Mouse (Mus musculus) small intestine, adult 2 months (tissue): Measurements from ENCODE around the gene Golga1. TPM values are rescaled to one million over a fixed set of nuclear protein-coding genes. Genes with fewer than 3 reads are reported as not detected.
A peak's percentile ranks its signal among the peaks of the same experiment; 100 is the strongest.

ENCODE experiments used
- H3K27ac ChIP-seq: fragments of 200-500 bp; 2 replicates; pipeline ENCODE4 v1.5.1; 2012; ENCODE audit warnings: low read depth, low read length, control low read depth, inconsistent platforms; ENCODE audit not compliant: insufficient read depth
- H3K27me3 ChIP-seq: fragments of 200-500 bp; 2 replicates; pipeline ENCODE4 v1.6.1; 2012; ENCODE audit warnings: mild to moderate bottlenecking, moderate library complexity, low read length, inconsistent platforms; ENCODE audit not compliant: control insufficient read depth, insufficient read depth
- H3K36me3 ChIP-seq: fragments of 200-500 bp; 2 replicates; pipeline ENCODE4 v1.6.1; 2012; ENCODE audit warnings: mild to moderate bottlenecking, low read length, control low read depth, inconsistent platforms; ENCODE audit not compliant: control insufficient read depth, insufficient read depth
- H3K4me1 ChIP-seq: fragments of 200-500 bp; 2 replicates; pipeline ENCODE4 v1.6.1; 2012; ENCODE audit warnings: low read length, inconsistent platforms, mixed read lengths; ENCODE audit not compliant: control insufficient read depth, insufficient read depth, insufficient read length
- H3K4me3 ChIP-seq: fragments of 200-500 bp; 2 replicates; pipeline ENCODE4 v1.5.1; 2012; ENCODE audit warnings: low read depth, mild to moderate bottlenecking, control low read depth, inconsistent platforms, low read length, moderate library complexity
- CTCF ChIP-seq: fragments of 200-500 bp; IDR thresholded peaks from 2 replicates; pipeline ENCODE4 v1.5.1; 2012; ENCODE audit warnings: low read depth, mild to moderate bottlenecking, control low read depth, inconsistent platforms, low read length, moderate library complexity, mixed read lengths; ENCODE audit not compliant: insufficient replicate concordance, insufficient read length; ENCODE audit errors: extremely low read depth
- POLR2A ChIP-seq: fragments of 200-500 bp; IDR thresholded peaks from 2 replicates; pipeline ENCODE4 v1.6.1; 2012; ENCODE audit warnings: low read depth, mild to moderate bottlenecking, control low read depth, inconsistent platforms, low read length, moderate library complexity
- WGBS: fragments of 180-500 bp; shearing (Covaris S2); methylation state at CpG from one replicate; pipeline ENCODE4 v1.1.7; 2018; 5-methylcytosine and 5-hydroxymethylcytosine counted together
- polyA plus RNA-seq: library from polyadenylated mRNA; depleted of rRNA; stranded (reverse); fragments of >200 nt; gene quantifications from 2 replicates; pipeline ENCODE4 v1.2.3, GENCODE M21; 2012

Golga1 gene
- polyA plus RNA-seq, 1 experiment, result 10.4 TPM

DNA sequence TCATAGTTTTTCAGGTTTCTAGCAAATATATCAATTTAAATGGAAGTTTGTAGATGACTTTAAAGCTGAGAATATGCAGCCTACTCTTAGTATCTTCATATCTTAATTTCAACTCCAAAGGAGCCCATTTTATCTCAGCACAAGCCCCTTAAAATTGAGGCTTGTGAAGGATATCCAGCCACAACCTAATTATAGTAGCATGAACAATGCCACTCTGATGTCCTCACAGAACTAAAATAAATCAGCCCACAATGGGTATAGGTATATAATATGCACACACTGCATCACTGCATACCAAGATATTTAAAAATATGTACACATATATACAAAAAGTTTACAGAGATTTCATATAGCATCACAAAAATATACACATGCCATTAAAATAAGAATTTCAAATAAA is 5.3 kb upstream of the Golga1 start:
- no peaks in the 10 kb centered on the region for H3K4me1 ChIP-seq
- no peak overlapping the region for H3K4me3 ChIP-seq
- H3K36me3 ChIP-seq, result no peaks in the 10 kb centered on the region
- H3K27me3 ChIP-seq, result no peaks in the 10 kb centered on the region
- H3K27ac ChIP-seq, result no peak overlapping the region
- TF ChIP-seq POLR2A (no peak), CTCF (no peak)

DNA sequence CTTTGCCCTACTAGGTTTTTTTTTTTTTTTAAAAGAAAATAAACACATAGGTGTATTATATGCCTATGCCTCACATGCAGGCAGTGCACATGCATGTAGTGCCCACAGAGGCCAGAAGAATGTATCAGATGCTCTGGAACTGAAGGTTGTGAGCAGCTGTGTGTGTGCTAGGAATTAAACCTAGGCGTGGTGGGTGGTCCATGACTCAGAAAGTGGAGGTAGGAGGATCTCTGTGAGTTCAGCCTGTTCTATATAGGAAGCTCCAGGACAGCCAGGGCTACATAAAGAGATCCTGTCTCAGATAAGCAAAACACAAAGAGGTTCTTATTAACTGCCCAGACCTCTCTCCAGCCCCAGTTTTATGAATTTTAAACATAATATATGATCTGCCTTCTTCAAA is 3.8 kb upstream of the Golga1 start:
- H3K27ac ChIP-seq, result no peak overlapping the region
- WGBS, result 71% methylated on average over 1 of the region's 1 CpGs
- TF ChIP-seq CTCF, result no peak
- TF ChIP-seq POLR2A, result no peak

DNA sequence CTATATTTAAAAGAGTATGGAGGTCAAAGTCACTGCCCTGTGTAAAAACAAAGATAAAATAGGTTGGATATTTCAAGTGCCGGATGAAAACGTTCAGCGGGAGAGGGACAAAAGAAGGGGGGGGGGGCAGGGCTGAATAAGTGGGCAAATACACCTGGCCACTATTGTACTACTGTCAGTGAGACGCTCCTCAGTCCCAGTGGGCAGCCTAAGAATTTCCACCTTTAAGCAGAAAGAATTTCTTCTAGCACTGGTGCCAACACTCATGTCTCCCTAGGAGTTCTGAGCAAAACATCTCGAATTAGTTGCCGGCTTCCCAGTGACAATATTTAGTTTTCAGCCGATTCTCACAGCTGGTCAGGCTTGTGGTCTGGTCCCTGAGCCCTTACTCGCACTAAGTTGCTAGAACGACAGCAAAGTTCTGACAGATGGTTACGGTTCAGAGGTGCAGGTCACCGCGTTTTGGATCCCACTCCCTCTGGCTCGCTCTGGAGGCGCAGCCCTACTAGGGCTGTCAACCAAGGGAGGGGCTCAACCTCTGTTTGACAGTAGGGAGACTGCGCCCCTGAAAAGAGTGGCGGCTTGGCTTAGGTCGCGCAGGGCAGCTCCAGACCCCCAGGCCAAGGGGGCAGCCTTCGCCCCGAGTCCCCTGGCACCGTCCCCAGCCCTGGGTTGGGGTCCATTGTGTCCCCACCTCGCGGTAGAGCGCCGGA is 498 bp downstream of the Golga1 start:
- TF ChIP-seq POLR2A (no peak), CTCF (no peak)
- Histone ChIP-seq H3K27me3 (no peaks in the 10 kb centered on the region), H3K27ac (peak overlapping the region; percentile 83), H3K4me3 (peak overlapping the region; percentile 69), H3K4me1 (no peaks in the 10 kb centered on the region), H3K36me3 (peaks cover 20% of the 10 kb centered on the region)
- WGBS, result under 1% methylated on average over 25 of the region's 25 CpGs

More for the DNA sequence above, 3.8 kb upstream of the Golga1 start:
- Histone ChIP-seq H3K4me1 (no peaks in the 10 kb centered on the region), H3K36me3 (no peaks in the 10 kb centered on the region), H3K27me3 (no peaks in the 10 kb centered on the region), H3K4me3 (no peak overlapping the region)

DNA sequence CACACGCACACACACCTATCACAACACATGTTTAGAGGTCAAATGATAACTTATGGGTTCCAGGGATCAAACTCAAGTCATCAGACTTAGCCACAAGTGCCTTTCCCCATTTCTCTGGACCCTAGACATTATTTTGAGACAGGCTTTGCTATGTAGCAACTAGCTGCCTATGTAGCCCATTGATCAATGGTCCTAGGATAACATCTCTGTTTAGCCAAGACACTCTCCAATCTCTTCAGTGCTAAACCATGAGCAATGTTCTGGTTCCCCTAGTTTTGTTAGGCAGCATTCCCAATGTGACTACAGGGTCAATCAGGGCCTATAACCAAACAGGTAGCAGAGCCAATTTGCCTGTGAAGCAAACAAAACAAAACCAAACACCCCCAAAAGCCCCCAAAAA is 16.8 kb downstream of the Golga1 start:
- H3K4me3 ChIP-seq, result no peak overlapping the region
- TF ChIP-seq CTCF, result no peak
- TF ChIP-seq POLR2A, result no peak
- H3K36me3 ChIP-seq, result peaks cover 62% of the 10 kb centered on the region
- H3K4me1 ChIP-seq, result no peaks in the 10 kb centered on the region
- H3K27me3 ChIP-seq, result no peaks in the 10 kb centered on the region
- no peak overlapping the region for H3K27ac ChIP-seq
- WGBS, result 96% methylated on average over 1 of the region's 1 CpGs

DNA sequence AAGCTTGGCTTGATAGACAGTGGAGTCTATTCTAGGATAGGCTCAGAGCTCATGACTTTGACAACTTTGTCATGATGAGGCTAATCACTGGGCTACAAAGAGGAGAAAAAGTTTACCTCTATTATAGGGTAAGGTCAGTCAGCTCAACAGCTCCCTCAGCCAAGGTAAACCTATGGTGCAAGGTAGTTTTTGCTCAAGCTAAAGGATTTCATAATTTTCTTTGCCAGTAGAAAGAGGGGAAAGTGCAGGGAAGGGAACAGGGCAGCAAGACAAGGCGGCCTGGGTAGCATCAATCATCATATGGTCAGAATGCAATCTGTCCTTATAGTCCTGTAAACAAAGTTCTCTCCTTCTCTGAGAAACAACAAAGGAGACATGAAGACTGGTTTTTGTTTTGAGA is 25.1 kb downstream of the Golga1 start:
- Histone ChIP-seq H3K36me3 (peaks cover 57% of the 10 kb centered on the region), H3K4me3 (no peak overlapping the region), H3K27me3 (no peaks in the 10 kb centered on the region), H3K4me1 (no peaks in the 10 kb centered on the region), H3K27ac (no peak overlapping the region)
- 95% methylated on average over 1 of the region's 1 CpGs for WGBS
- TF ChIP-seq POLR2A (no peak), CTCF (no peak)

DNA sequence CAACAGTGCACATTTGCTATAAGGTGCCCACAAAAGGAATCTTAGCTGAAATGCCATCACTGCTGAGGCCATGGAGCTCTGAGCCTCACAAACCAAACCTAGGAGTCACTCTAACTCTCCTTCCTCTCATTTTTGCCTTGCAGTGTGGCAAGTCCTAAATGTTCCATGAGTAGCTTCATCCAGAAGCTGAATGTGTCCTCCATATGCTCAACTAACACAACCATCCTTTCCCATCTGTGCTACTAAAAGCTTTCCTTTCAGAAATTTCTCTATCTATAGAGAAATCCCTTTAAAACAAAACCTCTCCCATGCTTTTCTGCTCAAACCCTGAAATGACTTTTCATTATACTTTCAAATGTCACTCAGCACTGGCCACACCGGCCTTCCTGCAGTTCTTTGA is 33.7 kb downstream of the Golga1 start:
- no peak for TF ChIP-seq CTCF
- TF ChIP-seq POLR2A, result no peak
- peaks cover 63% of the 10 kb centered on the region for H3K36me3 ChIP-seq
- no peaks in the 10 kb centered on the region for H3K27me3 ChIP-seq
- H3K27ac ChIP-seq, result no peak overlapping the region
- 100% methylated on average over 1 of the region's 1 CpGs for WGBS
- H3K4me1 ChIP-seq, result no peaks in the 10 kb centered on the region
- no peak overlapping the region for H3K4me3 ChIP-seq

DNA sequence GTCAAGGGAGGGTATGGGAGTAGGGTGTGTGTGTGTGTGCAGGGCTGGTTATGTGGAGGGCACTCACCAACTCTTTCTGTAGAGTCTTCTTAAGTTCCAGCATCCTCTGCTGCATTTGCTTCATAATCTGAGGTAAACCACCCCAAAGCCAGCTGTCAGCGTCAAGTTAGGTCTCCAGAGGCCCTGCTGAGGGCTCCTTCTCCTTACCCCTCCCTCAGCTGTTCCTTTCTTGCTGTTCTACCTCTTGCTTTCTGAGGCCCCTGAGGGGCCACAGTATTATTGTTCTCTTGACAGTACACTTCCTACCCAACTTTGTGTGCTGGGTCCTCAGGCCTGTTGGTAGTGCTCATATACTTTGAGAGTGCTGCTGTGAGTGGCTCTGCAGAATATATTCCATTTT is 45.3 kb downstream of the Golga1 start:
- Histone ChIP-seq H3K36me3 (peaks cover 78% of the 10 kb centered on the region), H3K27ac (no peak overlapping the region), H3K4me3 (no peak overlapping the region), H3K27me3 (no peaks in the 10 kb centered on the region), H3K4me1 (no peaks in the 10 kb centered on the region)
- WGBS, result 91% methylated on average over 1 of the region's 1 CpGs
- TF ChIP-seq CTCF (no peak), POLR2A (no peak)
